Mouse (Mus musculus): ENCODE measurements around the gene Rxfp4. TPM values are rescaled to one million over a fixed set of nuclear protein-coding genes. Genes with fewer than 3 reads are reported as not detected.

The Rxfp4 gene
- total and polyA plus RNA-seq, 2 experiments from 2014 or later: not detected

DNA sequence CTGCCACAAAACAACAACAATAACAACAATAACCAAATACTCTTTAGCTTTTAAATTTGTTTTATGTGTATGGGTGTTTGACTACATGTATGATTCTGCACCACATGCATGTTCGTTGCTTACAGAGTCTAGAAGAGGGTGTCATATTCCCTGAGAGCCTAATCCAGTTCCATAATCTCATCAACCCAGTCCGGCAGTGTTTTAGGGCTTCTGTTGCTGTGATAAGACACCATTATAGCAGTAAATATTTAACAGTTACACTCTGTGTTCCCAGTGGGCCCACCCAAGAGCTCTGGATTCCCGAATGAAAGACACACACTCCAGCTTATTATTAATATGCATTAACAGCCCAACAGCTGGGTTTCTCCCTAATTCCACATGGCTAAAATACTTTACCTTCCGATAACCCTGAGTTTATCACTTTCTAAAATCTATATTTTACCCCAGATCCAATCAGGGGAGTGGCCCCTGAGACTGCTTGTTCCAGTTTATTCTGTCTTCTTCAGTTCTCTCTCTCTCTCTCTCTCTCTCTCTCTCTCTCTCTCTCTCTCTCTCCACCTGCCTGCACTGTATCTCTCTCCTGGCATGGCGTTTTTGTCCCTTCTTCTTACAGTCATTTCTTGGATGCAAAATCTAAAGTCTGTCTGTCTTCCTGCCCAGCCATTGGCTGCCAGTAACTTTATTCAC, 5.6 kb upstream of the Rxfp4 start:
- Histone ChIP-seq H3K9ac (replicated peaks; ENCODE audit: low read depth, low read length) (no peak overlapping the region), H3K27ac (ENCODE audit: low read depth) (no peak overlapping the region), H3K27me3 (ENCODE audit: control insufficient read depth, insufficient read depth, low read length) (no peaks in the 10 kb centered on the region), H3K4me2 (ENCODE audit: low read depth, low read length) (no peak overlapping the region), H3K4me3 (ENCODE audit: low read depth, low read length) (no peak overlapping the region), H3K9me3 (replicated peaks; ENCODE audit: control insufficient read depth, low read length) (no peaks in the 10 kb centered on the region), H3K4me1 (ENCODE audit: control insufficient read depth, insufficient read depth) (peaks cover 19% of the 10 kb centered on the region), H3K36me3 (replicated peaks; ENCODE audit: control insufficient read depth, insufficient read depth, low read length) (no peaks in the 10 kb centered on the region)
- no peak for DNase-seq (ENCODE audit: low spot score)
- no peak for TF ChIP-seq EP300 (IDR thresholded peaks at IDR 0.05; ENCODE audit: low read depth)
- no peak for TF ChIP-seq CTCF (IDR thresholded peaks at IDR 0.05; ENCODE audit: low read depth)
- WGBS: 66% methylated on average over 5 of the region's 5 CpGs
- ATAC-seq (ENCODE audit: insufficient read depth, low read depth): no peak

DNA sequence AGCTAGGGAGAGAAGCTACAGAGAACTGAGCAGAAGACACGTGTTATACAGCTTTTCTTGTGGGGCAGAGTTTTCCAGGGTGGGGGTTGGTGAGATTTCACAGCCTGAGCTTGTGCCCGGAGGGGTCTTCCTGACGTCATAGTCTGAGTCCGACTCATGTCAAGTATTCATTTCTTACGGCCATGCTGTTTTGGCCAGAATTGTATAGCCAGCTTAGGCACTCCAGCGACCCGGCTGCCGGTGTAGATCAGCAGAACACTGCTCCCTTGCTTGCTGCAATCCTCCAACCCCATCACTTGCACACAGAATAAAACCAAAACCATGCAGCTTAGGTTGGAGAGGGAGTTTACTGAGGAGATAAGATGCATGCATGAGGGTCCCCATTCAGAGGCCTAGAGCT, 2.7 kb upstream of the Rxfp4 start:
- ATAC-seq (ENCODE audit: insufficient read depth, low read depth) (no peak), DNase-seq (ENCODE audit: low spot score) (no peak)
- Histone ChIP-seq H3K9me3 (replicated peaks; ENCODE audit: control insufficient read depth, low read length) (no peaks in the 10 kb centered on the region), H3K27ac (ENCODE audit: low read depth) (no peak overlapping the region), H3K27me3 (ENCODE audit: control insufficient read depth, insufficient read depth, low read length) (no peaks in the 10 kb centered on the region), H3K4me3 (ENCODE audit: low read depth, low read length) (no peak overlapping the region), H3K4me2 (ENCODE audit: low read depth, low read length) (no peak overlapping the region), H3K36me3 (replicated peaks; ENCODE audit: control insufficient read depth, insufficient read depth, low read length) (no peaks in the 10 kb centered on the region), H3K4me1 (ENCODE audit: control insufficient read depth, insufficient read depth) (peaks cover 22% of the 10 kb centered on the region), H3K9ac (replicated peaks; ENCODE audit: low read depth, low read length) (no peak overlapping the region)
- TF ChIP-seq EP300 (IDR thresholded peaks at IDR 0.05; ENCODE audit: low read depth) (no peak), CTCF (IDR thresholded peaks at IDR 0.05; ENCODE audit: low read depth) (no peak)
- 76% methylated on average over 8 of the region's 8 CpGs for WGBS

DNA sequence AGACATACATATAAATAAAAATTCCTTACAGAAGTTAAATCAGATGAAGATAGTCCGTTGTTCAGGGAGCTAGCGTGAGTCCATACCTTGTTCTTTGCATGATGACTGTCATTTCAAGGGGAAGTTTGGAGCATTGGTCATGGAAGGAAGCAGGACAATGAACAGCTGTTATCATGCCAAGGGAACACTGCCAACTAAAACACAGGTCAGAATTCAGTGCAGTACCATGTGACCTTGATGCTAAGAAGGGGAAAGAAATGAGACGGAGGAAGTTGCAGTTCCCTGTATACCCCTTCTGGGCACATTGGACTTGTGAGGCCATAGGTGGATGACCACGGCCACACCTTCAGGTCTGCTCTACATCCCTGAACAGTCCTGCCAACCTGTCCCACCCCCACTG, 1.7 kb upstream of the Rxfp4 start:
- DNase-seq (ENCODE audit: low spot score) (peak; percentile 89), ATAC-seq (ENCODE audit: insufficient read depth, low read depth) (peak; percentile 81)
- Histone ChIP-seq H3K27ac (ENCODE audit: low read depth) (peak overlapping the region; percentile 60), H3K4me1 (ENCODE audit: control insufficient read depth, insufficient read depth) (peaks cover 22% of the 10 kb centered on the region), H3K9ac (replicated peaks; ENCODE audit: low read depth, low read length) (no peak overlapping the region), H3K27me3 (ENCODE audit: control insufficient read depth, insufficient read depth, low read length) (no peaks in the 10 kb centered on the region), H3K9me3 (replicated peaks; ENCODE audit: control insufficient read depth, low read length) (no peaks in the 10 kb centered on the region), H3K4me3 (ENCODE audit: low read depth, low read length) (no peak overlapping the region), H3K4me2 (ENCODE audit: low read depth, low read length) (peak overlapping the region; percentile 4; the same call in 1 of the 2 replicates), H3K36me3 (replicated peaks; ENCODE audit: control insufficient read depth, insufficient read depth, low read length) (no peaks in the 10 kb centered on the region)
- TF ChIP-seq CTCF (IDR thresholded peaks at IDR 0.05; ENCODE audit: low read depth) (no peak), EP300 (IDR thresholded peaks at IDR 0.05; ENCODE audit: low read depth) (peak; percentile 60; the same call in 1 of the 2 replicates)
- WGBS: 24% methylated on average over 4 of the region's 4 CpGs

DNA sequence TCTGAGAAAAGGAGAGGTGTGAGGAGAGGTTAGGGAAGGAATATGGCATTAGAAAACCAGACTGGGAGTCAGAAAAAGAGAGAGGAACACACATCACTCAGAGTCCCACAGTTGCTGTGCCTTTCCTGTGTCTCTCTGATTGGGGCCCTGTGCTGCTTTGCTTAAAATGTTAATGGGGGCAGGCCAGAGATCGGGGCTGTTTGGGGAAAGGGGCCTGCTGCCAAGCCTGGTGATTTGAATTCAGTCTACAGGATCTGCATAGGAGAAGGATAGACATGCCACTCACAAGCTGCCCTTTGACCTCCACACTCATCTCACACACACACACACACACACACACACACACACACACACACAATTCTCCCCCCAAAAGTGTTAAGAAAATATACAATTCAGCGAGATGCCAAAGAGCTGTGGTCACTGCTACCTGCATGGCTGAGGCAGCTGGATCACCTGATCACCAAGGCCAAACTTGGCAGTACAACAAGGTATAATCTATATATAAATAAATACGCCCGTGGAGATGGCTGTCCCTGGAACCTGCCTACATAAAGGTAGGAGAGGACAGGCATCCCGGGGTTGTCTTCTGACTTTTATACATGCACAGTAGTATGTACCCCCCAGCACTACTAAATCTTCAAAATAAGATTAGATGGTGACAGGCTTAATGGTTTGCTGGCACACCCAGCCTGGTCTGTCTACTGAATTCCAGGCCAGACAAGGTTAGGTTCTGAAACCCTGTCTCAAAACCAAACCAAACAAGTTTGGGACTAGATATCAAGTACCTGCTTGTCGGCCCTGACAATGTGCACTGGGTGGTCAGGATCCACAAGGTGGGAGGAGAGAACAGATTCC, 801 bp upstream of the Rxfp4 start:
- peak overlapping the region; percentile 60; the same call in 1 of the 2 replicates for H3K27ac ChIP-seq (ENCODE audit: low read depth)
- H3K9ac ChIP-seq (replicated peaks; ENCODE audit: low read depth, low read length): no peak overlapping the region
- H3K4me3 ChIP-seq (ENCODE audit: low read depth, low read length): no peak overlapping the region
- no peaks in the 10 kb centered on the region for H3K36me3 ChIP-seq (replicated peaks; ENCODE audit: control insufficient read depth, insufficient read depth, low read length)
- TF ChIP-seq EP300 (IDR thresholded peaks at IDR 0.05; ENCODE audit: low read depth): no peak
- no peak for TF ChIP-seq CTCF (IDR thresholded peaks at IDR 0.05; ENCODE audit: low read depth)
- no peaks in the 10 kb centered on the region for H3K27me3 ChIP-seq (ENCODE audit: control insufficient read depth, insufficient read depth, low read length)
- DNase-seq (ENCODE audit: low spot score): no peak
- WGBS: 50% methylated on average over 6 of the region's 6 CpGs
- H3K4me1 ChIP-seq (ENCODE audit: control insufficient read depth, insufficient read depth): peaks cover 22% of the 10 kb centered on the region
- H3K4me2 ChIP-seq (ENCODE audit: low read depth, low read length): no peak overlapping the region
- H3K9me3 ChIP-seq (replicated peaks; ENCODE audit: control insufficient read depth, low read length): no peaks in the 10 kb centered on the region
- ATAC-seq (ENCODE audit: insufficient read depth, low read depth): no peak

DNA sequence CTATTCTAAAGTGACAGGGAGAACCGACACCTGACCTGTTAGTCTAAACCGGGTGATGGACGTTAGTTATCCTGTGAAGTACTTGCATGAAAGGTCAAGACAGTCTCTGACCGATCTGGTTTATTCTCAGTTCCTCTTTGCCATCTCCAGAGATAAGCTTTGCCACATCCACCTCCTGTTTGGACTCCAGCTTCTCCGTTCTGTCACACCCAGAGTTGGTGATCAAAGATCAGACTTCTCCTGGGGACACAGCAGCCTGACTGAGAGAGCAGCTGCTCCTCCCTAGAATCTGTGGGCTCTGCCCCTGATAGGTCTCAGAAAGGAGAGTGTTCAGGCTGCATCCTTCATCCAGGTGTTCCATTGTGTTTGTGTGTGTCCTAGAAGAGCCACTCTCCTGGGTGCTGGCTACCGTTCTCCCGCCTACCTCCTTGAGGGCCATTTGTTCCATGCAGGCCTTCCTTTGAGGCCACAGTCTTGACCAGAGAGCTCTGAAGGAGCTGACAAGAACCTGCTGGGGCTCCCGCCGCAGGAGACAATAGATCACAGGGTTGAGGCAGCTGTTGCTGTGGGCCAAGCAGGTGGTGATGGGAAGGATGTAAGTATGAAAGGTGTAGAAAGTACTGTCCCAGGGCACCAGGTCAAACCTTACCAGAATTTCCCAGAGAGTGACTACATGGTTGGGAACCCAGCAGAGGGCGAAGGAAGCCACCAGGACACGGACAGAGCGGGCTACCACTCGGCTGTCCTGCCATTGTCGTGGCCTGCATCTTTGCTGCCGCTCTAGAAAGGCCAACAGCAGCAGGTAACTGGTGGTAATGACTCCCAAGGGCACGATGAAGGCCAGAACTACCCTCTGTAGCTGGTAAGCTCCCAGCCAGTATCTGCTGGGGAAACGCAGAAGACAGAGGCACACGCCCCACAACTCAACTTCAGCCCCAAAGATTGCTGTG, 998 bp downstream of the Rxfp4 start:
- 60% methylated on average over 18 of the region's 18 CpGs for WGBS
- Histone ChIP-seq H3K36me3 (replicated peaks; ENCODE audit: control insufficient read depth, insufficient read depth, low read length) (peaks cover 15% of the 10 kb centered on the region), H3K4me3 (ENCODE audit: low read depth, low read length) (no peak overlapping the region), H3K27me3 (ENCODE audit: control insufficient read depth, insufficient read depth, low read length) (no peaks in the 10 kb centered on the region), H3K9ac (replicated peaks; ENCODE audit: low read depth, low read length) (no peak overlapping the region), H3K4me1 (ENCODE audit: control insufficient read depth, insufficient read depth) (peaks cover 22% of the 10 kb centered on the region), H3K27ac (ENCODE audit: low read depth) (no peak overlapping the region), H3K4me2 (ENCODE audit: low read depth, low read length) (no peak overlapping the region), H3K9me3 (replicated peaks; ENCODE audit: control insufficient read depth, low read length) (no peaks in the 10 kb centered on the region)
- no peak for DNase-seq (ENCODE audit: low spot score)
- TF ChIP-seq CTCF (IDR thresholded peaks at IDR 0.05; ENCODE audit: low read depth) (no peak), EP300 (IDR thresholded peaks at IDR 0.05; ENCODE audit: low read depth) (no peak)
- ATAC-seq (ENCODE audit: insufficient read depth, low read depth): no peak
